Mouse (Mus musculus): Measurements from ENCODE around the gene Cd93. TPM values are rescaled to one million over a fixed set of nuclear protein-coding genes. Genes with fewer than 3 reads are reported as not detected.

The Cd93 gene
- polyA plus RNA-seq, 1 experiment from 2014 or later, result 6.8 TPM

DNA sequence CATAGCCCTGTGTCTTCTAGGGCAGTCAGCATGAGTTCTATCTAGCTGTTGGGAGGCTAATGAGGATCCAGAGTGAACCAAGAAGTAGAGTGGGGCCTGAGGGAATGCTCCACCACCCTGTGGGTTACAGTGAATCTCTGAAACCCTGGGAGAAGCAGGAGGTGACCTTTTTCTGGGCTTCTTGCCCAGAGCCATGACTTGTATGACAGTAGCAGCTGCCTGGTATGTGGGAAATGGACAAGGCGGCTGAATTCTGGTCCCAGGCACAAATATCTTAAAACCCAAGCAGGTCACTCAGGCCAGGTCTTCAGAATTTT lies 45.6 kb downstream of the Cd93 start:
- Histone ChIP-seq H3K27me3 (peaks cover 25% of the 10 kb centered on the region), H3K9ac (no peak overlapping the region), H3K36me3 (no peaks in the 10 kb centered on the region), H3K4me3 (no peak overlapping the region), H3K9me3 (no peaks in the 10 kb centered on the region), H3K4me1 (peaks cover 22% of the 10 kb centered on the region), H3K27ac (no peak overlapping the region), H3K4me2 (replicated peaks) (0 out of 2 replicates have a peak overlapping the region, but pooled peaks have one; percentile 13)
- no peak for ATAC-seq (ENCODE audit: insufficient number of reproducible peaks, insufficient read depth, low FRiP score, low TSS enrichment)
- WGBS, result 79% methylated on average over 1 of the region's 1 CpGs

DNA sequence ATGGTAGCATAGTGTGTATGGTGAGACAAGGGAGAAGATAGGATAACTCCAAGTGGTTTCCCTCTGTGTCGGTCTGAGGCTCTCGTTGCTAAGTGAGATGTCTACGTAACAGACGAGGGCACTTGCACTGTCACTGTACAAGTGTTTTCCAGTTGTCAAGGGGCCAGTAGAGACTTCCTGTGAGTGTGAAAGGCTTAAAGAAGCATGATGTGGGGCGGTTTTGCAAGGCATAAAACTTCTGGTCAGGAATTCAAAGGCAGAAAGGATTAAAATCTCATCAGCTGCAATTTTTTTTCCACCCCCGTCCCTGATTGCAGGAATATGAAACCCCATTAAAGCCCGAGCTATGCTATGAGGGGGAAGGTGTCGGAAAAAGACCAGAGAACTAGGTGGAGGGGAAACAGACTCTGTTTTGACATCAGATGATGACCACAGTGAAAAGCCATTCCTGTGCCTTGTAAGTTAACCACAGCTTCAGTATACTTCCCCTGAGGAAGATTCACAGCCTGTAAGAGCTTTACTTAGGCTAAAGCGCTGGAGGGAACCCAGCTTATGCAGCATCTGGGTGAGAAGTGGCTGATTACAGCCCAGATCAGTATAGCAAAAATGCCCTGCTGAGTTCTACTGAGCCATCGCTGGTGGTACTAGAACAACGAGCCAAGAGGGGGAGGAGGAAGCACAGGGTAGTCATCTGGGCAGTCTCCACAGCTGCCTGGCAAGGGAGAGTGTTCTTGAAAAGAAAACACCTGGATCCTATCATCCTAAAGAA lies 46.2 kb downstream of the Cd93 start:
- H3K27me3 ChIP-seq, result peaks cover 25% of the 10 kb centered on the region
- 51% methylated on average over 11 of the region's 11 CpGs for WGBS
- H3K27ac ChIP-seq, result no peak overlapping the region
- peak overlapping the region; percentile 13; the same call in 1 of the 2 replicates for H3K4me2 ChIP-seq (replicated peaks)
- peaks cover 22% of the 10 kb centered on the region for H3K4me1 ChIP-seq
- H3K9me3 ChIP-seq, result no peaks in the 10 kb centered on the region
- no peak overlapping the region for H3K9ac ChIP-seq
- ATAC-seq (ENCODE audit: insufficient number of reproducible peaks, insufficient read depth, low FRiP score, low TSS enrichment), result no peak; the same call in none of the 2 replicates
- no peaks in the 10 kb centered on the region for H3K36me3 ChIP-seq
- no peak overlapping the region for H3K4me3 ChIP-seq

DNA sequence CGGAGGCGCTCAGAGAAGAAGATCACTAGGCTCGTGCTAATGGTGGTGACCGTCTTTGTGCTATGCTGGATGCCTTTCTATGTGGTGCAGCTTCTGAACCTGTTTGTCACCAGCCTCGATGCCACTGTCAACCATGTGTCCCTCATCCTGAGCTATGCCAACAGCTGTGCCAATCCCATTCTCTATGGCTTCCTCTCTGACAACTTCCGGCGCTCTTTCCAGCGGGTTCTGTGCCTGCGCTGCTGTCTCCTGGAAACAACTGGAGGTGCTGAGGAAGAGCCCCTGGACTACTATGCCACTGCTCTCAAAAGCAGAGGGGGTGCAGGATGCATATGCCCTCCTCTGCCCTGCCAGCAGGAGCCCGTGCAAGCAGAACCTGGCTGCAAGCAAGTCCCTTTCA lies 47.2 kb downstream of the Cd93 start:
- Histone ChIP-seq H3K36me3 (no peaks in the 10 kb centered on the region), H3K9me3 (no peaks in the 10 kb centered on the region), H3K4me3 (peak overlapping the region; percentile 59; the same call in 1 of the 2 replicates), H3K4me1 (peaks cover 22% of the 10 kb centered on the region), H3K27me3 (peaks cover 25% of the 10 kb centered on the region), H3K9ac (no peak overlapping the region), H3K4me2 (replicated peaks) (peak overlapping the region; percentile 98), H3K27ac (no peak overlapping the region)
- no peak for ATAC-seq (ENCODE audit: insufficient number of reproducible peaks, insufficient read depth, low FRiP score, low TSS enrichment)
- 69% methylated on average over 10 of the region's 10 CpGs for WGBS

DNA sequence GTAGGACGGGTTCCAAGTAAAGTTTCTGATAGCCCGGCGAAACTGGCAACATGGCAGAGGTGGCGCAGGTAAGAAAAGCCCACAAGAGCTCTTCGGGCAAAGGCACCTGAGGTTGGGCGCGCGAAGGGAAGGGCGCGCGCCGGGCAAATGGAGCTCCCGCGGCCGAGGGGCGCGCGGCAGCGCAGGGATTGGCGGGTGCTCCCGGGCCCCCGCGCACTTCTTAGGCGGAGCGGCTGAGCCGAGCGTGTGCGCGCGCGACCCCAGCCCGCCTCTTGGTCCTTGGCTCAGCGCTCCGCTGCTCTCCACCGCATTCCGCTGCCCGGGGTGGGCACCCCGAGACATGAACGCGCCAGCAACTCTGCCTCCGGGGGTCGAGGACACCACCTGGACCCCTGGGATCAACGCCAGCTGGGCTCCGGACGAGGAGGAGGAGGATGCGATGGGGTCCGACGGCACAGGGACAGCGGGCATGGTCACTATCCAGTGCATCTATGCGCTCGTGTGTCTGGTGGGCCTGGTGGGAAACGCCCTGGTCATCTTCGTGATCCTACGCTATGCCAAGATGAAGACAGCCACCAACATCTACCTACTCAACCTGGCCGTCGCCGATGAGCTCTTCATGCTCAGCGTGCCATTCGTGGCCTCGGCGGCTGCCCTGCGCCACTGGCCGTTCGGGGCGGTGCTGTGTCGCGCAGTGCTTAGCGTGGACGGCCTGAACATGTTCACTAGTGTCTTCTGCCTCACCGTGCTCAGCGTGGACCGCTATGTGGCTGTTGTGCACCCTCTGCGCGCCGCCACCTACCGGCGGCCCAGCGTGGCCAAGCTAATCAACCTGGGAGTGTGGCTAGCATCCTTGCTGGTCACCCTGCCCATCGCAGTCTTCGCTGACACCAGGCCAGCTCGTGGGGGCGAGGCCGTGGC lies 48.0 kb downstream of the Cd93 start, which contains the start of gene Sstr4:
Gene Sstr4 (plus strand): TSS at position 214 of the 921 bp plus-strand sequence.
- peak; percentile 74; the same call in 1 of the 2 replicates for ATAC-seq (ENCODE audit: insufficient number of reproducible peaks, insufficient read depth, low FRiP score, low TSS enrichment)
- peak within 1 kb of the TSS; percentile 53 for H3K9ac ChIP-seq
- H3K27ac ChIP-seq, result no peak within 1 kb of the TSS
- peaks cover 25% of the 10 kb centered on the region for H3K27me3 ChIP-seq
- H3K4me3 ChIP-seq, result peak within 1 kb of the TSS; percentile 59
- peak within 1 kb of the TSS; percentile 98 for H3K4me2 ChIP-seq (replicated peaks)
- 3% methylated on average over 77 of the region's 83 CpGs for WGBS
- peaks cover 22% of the 10 kb centered on the region for H3K4me1 ChIP-seq
- H3K36me3 ChIP-seq, result no peaks in the 10 kb centered on the region
- H3K9me3 ChIP-seq, result no peaks in the 10 kb centered on the region

DNA sequence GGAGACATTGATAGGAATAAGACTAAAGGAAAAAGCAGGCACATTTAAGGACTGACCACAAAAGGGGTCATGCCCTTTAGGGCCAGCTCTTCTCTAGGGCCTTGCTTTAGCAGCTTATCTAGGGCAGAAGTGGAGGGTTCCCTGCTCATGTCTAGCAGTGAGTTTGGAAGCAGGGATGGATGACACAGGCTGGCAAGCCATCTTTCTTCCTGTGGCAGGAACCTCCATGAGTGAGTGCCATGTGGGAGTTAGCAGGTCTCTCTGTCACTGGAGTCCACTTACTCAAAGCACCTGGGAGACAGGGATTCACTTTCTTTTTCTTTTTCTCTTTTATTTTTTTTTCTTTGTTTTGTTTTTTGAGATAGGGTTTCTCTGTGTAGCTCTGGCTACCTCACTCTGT lies 49.5 kb downstream of the Cd93 start:
- no peak overlapping the region for H3K27ac ChIP-seq
- H3K4me3 ChIP-seq, result no peak overlapping the region
- no peaks in the 10 kb centered on the region for H3K9me3 ChIP-seq
- H3K4me2 ChIP-seq (replicated peaks), result no peak overlapping the region
- no peak overlapping the region for H3K9ac ChIP-seq
- ATAC-seq (ENCODE audit: insufficient number of reproducible peaks, insufficient read depth, low FRiP score, low TSS enrichment), result no peak
- H3K27me3 ChIP-seq, result peaks cover 25% of the 10 kb centered on the region
- no peaks in the 10 kb centered on the region for H3K36me3 ChIP-seq
- peaks cover 22% of the 10 kb centered on the region for H3K4me1 ChIP-seq

DNA sequence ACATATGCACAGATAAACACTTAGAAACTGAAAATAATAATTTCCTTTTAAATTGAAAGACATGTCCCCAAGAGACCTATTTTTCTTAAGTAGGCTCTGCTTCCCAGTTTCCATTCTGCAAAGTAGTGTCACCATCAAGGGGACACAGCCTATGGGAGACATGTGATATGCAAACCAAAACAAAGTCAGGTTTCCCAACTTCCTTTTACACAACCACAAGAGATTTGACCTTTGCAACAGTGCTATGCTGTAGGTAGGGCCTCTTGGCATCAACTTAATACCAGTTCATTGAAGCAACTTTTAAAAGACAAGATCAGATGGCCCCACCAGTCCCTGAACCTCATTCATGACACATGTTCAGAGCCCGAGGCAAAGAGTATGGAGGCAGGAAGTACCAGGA lies 50.2 kb downstream of the Cd93 start:
- 64% methylated on average over 1 of the region's 1 CpGs for WGBS
- no peaks in the 10 kb centered on the region for H3K36me3 ChIP-seq
- H3K9me3 ChIP-seq, result no peaks in the 10 kb centered on the region
- H3K4me3 ChIP-seq, result no peak overlapping the region
- H3K4me2 ChIP-seq (replicated peaks), result no peak overlapping the region
- H3K9ac ChIP-seq, result no peak overlapping the region
- peaks cover 25% of the 10 kb centered on the region for H3K27me3 ChIP-seq
- peaks cover 22% of the 10 kb centered on the region for H3K4me1 ChIP-seq
- no peak overlapping the region for H3K27ac ChIP-seq
- ATAC-seq (ENCODE audit: insufficient number of reproducible peaks, insufficient read depth, low FRiP score, low TSS enrichment), result no peak

DNA sequence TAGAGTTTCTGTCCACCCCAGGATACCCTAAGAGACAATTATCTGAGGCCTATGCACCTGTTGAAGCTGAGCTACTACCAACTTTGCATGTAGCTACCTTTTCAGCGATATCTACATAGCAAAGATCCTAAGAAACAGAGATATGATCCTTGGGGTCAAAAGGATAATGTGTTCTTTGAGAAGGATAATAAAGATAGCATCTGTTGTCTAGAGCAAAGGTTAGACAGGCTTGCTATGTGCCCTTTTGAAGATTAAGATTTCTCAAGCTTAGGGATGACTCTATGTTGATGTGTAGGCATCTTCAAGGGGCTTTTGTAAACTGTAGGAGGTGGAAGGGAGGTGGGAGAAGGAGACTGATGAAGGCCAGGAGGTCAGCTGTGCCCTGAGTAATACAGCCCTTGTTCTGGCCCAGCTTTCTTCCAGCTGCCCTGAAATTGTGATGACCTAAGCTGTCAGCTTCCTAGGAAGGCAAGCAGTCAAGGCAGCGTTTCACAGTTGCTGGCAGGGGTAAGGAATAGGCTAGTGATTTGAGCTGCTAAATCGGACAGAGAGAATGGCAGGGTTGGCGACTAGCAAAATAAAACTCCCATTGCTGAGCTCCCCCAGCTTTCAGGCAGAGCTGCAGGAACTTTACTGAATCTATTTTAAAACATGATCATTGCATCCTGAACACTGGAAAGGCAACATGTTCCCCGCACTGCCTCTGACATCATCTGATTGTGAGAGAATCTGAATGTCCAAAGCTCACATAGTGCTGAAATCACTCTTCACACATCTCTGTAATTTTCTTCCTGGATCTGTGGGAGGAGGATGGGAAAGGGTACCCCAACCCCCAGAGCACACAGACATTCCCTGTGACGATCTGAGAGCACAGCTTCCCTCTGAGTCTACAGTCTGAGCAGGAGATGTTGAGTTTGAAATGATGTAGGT lies 55.4 kb downstream of the Cd93 start:
- Histone ChIP-seq H3K27ac (no peak overlapping the region), H3K4me3 (no peak overlapping the region), H3K9ac (no peak overlapping the region), H3K4me2 (replicated peaks) (no peak overlapping the region), H3K36me3 (no peaks in the 10 kb centered on the region), H3K27me3 (no peaks in the 10 kb centered on the region), H3K4me1 (no peaks in the 10 kb centered on the region), H3K9me3 (no peaks in the 10 kb centered on the region)
- 63% methylated on average over 6 of the region's 6 CpGs for WGBS
- no peak for ATAC-seq (ENCODE audit: insufficient number of reproducible peaks, insufficient read depth, low FRiP score, low TSS enrichment)

DNA sequence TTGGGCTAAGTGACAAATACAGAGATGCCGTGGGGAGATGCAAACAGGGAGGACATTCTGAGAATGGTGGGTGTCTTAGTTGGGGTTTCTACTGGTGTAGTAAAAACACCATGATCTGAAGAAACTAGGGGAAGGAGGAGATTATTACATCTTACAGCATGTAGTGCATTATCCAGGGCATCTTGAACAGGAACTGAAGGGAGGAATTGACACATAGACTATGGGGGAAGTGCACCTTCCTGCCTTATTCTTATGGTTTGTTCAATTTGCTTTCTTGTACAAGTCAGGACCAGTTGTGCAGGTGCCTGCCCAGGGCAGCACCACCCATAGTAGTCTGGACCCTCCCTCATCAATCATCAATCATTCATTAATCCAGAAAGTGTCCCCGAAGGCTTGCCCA lies 56.4 kb downstream of the Cd93 start:
- Histone ChIP-seq H3K9me3 (no peaks in the 10 kb centered on the region), H3K4me3 (no peak overlapping the region), H3K9ac (no peak overlapping the region), H3K4me2 (replicated peaks) (no peak overlapping the region), H3K36me3 (no peaks in the 10 kb centered on the region), H3K4me1 (no peaks in the 10 kb centered on the region), H3K27ac (no peak overlapping the region), H3K27me3 (no peaks in the 10 kb centered on the region)
- WGBS, result 75% methylated on average over 2 of the region's 2 CpGs
- no peak for ATAC-seq (ENCODE audit: insufficient number of reproducible peaks, insufficient read depth, low FRiP score, low TSS enrichment)

Other genes starting within 250 kb of the Cd93 start
- gene Sstr4, start 48.2 kb downstream of the Cd93 start, polyA plus RNA-seq (2016; fragmentation: Nextera tagmentation; extraction: Ambion mirVana), result 2.4 and 2.7 TPM in 2 replicates
- gene Thbd, start 35.4 kb downstream of the Cd93 start, polyA plus RNA-seq (2016; fragmentation: Nextera tagmentation; extraction: Ambion mirVana), result 12.6 and 15.3 TPM in 2 replicates
- 100 and 103 TPM in 2 replicates for gene Nxt1, start 229.0 kb upstream of the Cd93 start, polyA plus RNA-seq (2016; fragmentation: Nextera tagmentation; extraction: Ambion mirVana)
- gene Gzf1, start 237.5 kb upstream of the Cd93 start, polyA plus RNA-seq (2016; fragmentation: Nextera tagmentation; extraction: Ambion mirVana), result 23.1 and 25.1 TPM in 2 replicates